Mouse (Mus musculus) lung, postnatal 36 days (tissue): Measurements from ENCODE around the gene Glmp.
"Not testable (repeated sequence)": the region's sequence is repeated elsewhere in the genome, so short reads cannot be mapped to it uniquely, and the experiment has no call there.

Experiments
- DNase-seq: peaks from one replicate; pipeline ENCODE4 v3.0.0; 2022; ENCODE audit warnings: mixed read lengths

The Glmp gene

GRCm38 (mm10) chr3:88336058-88337013, 11.5 kb downstream of the Glmp start, which contains the start of the genes Tmem79 and Smg5:
Gene Tmem79, minus strand, starts transcription at chr3:88336148.
Gene Smg5, plus strand, starts transcription at chr3:88336260.
- peak; percentile 97 for DNase-seq

GRCm38 (mm10) chr3:88337367-88338020, 12.7 kb downstream of the Glmp start:
- DNase-seq: no peak

- DNase-seq: no peak
Observed at GRCm38 (mm10) chr3:88338316-88338715, 13.5 kb downstream of the Glmp start.

- DNase-seq: no peak
Observed at GRCm38 (mm10) chr3:88339006-88339405, 14.2 kb downstream of the Glmp start.

- DNase-seq: no peak
Observed at GRCm38 (mm10) chr3:88350732-88351131, 25.9 kb downstream of the Glmp start.

- DNase-seq: no peak
Observed at GRCm38 (mm10) chr3:88352907-88353306, 28.1 kb downstream of the Glmp start.

- DNase-seq: no peak
Observed at GRCm38 (mm10) chr3:88354396-88355165, 29.8 kb downstream of the Glmp start.

- DNase-seq: no peak
Observed at GRCm38 (mm10) chr3:88359584-88359983, 34.8 kb downstream of the Glmp start.

GRCm38 (mm10) chr3:88359989-88360388, 35.2 kb downstream of the Glmp start:
- no peak for DNase-seq

GRCm38 (mm10) chr3:88361096-88361495, 36.3 kb downstream of the Glmp start:
- no peak for DNase-seq

- DNase-seq: no peak
Observed at GRCm38 (mm10) chr3:88361612-88362313, 36.9 kb downstream of the Glmp start.

GRCm38 (mm10) chr3:88363700-88364099, 38.9 kb downstream of the Glmp start:
- peak; percentile 45 for DNase-seq

GRCm38 (mm10) chr3:88364337-88364736, 39.5 kb downstream of the Glmp start, which contains the start of gene Paqr6:
Gene Paqr6, plus strand, starts transcription at chr3:88364584.
- DNase-seq: peak; percentile 90

- no peak for DNase-seq
Observed at GRCm38 (mm10) chr3:88365705-88366361, 41.0 kb downstream of the Glmp start.

GRCm38 (mm10) chr3:88366830-88367428, 42.1 kb downstream of the Glmp start:
- peak; percentile 62 for DNase-seq

- DNase-seq: not testable (repeated sequence)
Observed at GRCm38 (mm10) chr3:88367517-88367916, 42.7 kb downstream of the Glmp start.

- not testable (repeated sequence) for DNase-seq
Observed at GRCm38 (mm10) chr3:88368511-88368910, 43.7 kb downstream of the Glmp start.

- not testable (repeated sequence) for DNase-seq
Observed at GRCm38 (mm10) chr3:88372643-88373042, 47.8 kb downstream of the Glmp start, which contains the start of gene Bglap3. Gene Bglap3, minus strand, starts transcription at chr3:88372743.

GRCm38 (mm10) chr3:88375750-88376626, 51.2 kb downstream of the Glmp start:
- DNase-seq: peak; percentile 28

GRCm38 (mm10) chr3:88376644-88377043, 51.8 kb downstream of the Glmp start:
- not testable (repeated sequence) for DNase-seq
